Mouse (Mus musculus) bone marrow, adult 2 months (tissue): ENCODE data around the gene Lfng.

Experiments
- CTCF ChIP-seq: fragments of 200-500 bp; IDR thresholded peaks from 2 replicates; pipeline ENCODE4 v1.5.1; 2011; ENCODE audit warnings: low read length, control low read depth; ENCODE audit not compliant: control insufficient read depth, insufficient read depth
- POLR2A ChIP-seq: fragments of 200-500 bp; IDR thresholded peaks from 2 replicates; pipeline ENCODE4 v1.6.1; 2011; ENCODE audit warnings: low read depth, mild to moderate bottlenecking, control low read depth, low read length, borderline replicate concordance; ENCODE audit not compliant: control insufficient read depth

- TF ChIP-seq CTCF (no peak), POLR2A (no peak)
These were observed 39.8 kb upstream of the Lfng start for GRCm38 (mm10) chr5:140567321-140567720.
